Mouse (Mus musculus): Measurements from ENCODE around the gene Crebrf.

DNA sequence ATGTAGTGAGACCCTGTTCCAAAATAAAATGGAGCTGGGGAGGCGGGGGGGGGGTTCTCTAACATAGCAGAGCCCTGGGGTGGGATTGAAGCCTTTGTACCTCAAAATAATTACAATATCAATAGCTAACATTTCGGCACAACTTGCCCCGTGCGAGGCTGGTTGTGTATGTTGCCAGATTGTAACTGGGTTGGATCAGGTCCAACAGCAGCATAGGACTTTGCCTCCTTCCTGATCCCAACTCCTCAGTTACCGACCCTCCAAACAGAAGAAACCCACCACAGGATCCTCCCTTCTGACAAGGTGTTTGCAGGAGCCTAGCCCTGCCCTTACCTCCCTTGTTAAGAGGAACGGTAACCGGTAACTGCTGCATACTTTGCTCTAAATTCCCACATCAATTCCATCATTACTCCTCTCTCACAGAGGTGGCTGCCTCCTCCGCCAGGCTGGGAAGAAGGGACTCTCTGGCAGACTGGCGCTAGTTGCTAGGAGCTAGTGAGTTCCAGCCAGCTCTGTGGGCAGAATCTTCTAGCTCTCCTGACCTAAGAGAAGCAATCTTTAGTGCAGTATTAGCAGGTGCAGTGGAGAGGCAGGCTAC is 6.4 kb upstream of the Crebrf start:
- TF ChIP-seq POLR2A (IDR thresholded peaks at IDR 0.05; ENCODE audit: low read depth, low read length) (no peak), GABPA (IDR thresholded peaks at IDR 0.05; ENCODE audit: insufficient replicate concordance, low read depth, low read length) (no peak), ZC3H11A (IDR thresholded peaks at IDR 0.05; ENCODE audit: low read depth, low read length) (no peak)

Data from CH12.LX (cell line).